Mouse (Mus musculus) small intestine, adult 2 months (tissue): ENCODE data around the gene AU022252. TPM values are rescaled to one million over a fixed set of nuclear protein-coding genes. Genes with fewer than 3 reads are reported as not detected.

Experiments used
- H3K27ac ChIP-seq: fragments of 200-500 bp; 2 replicates; pipeline ENCODE4 v1.5.1; 2012; ENCODE audit warnings: low read depth, low read length, control low read depth, inconsistent platforms; ENCODE audit not compliant: insufficient read depth
- H3K27me3 ChIP-seq: fragments of 200-500 bp; 2 replicates; pipeline ENCODE4 v1.6.1; 2012; ENCODE audit warnings: mild to moderate bottlenecking, moderate library complexity, low read length, inconsistent platforms; ENCODE audit not compliant: control insufficient read depth, insufficient read depth
- H3K36me3 ChIP-seq: fragments of 200-500 bp; 2 replicates; pipeline ENCODE4 v1.6.1; 2012; ENCODE audit warnings: mild to moderate bottlenecking, low read length, control low read depth, inconsistent platforms; ENCODE audit not compliant: control insufficient read depth, insufficient read depth
- H3K4me1 ChIP-seq: fragments of 200-500 bp; 2 replicates; pipeline ENCODE4 v1.6.1; 2012; ENCODE audit warnings: low read length, inconsistent platforms, mixed read lengths; ENCODE audit not compliant: control insufficient read depth, insufficient read depth, insufficient read length
- H3K4me3 ChIP-seq: fragments of 200-500 bp; 2 replicates; pipeline ENCODE4 v1.5.1; 2012; ENCODE audit warnings: low read depth, mild to moderate bottlenecking, control low read depth, inconsistent platforms, low read length, moderate library complexity
- CTCF ChIP-seq: fragments of 200-500 bp; IDR thresholded peaks from 2 replicates; pipeline ENCODE4 v1.5.1; 2012; ENCODE audit warnings: low read depth, mild to moderate bottlenecking, control low read depth, inconsistent platforms, low read length, moderate library complexity, mixed read lengths; ENCODE audit not compliant: insufficient replicate concordance, insufficient read length; ENCODE audit errors: extremely low read depth
- POLR2A ChIP-seq: fragments of 200-500 bp; IDR thresholded peaks from 2 replicates; pipeline ENCODE4 v1.6.1; 2012; ENCODE audit warnings: low read depth, mild to moderate bottlenecking, control low read depth, inconsistent platforms, low read length, moderate library complexity
- whole genome bisulfite sequencing: fragments of 180-500 bp; shearing (Covaris S2); methylation state at CpG from one replicate; pipeline ENCODE4 v1.1.7; 2018; 5-methylcytosine and 5-hydroxymethylcytosine counted together
- polyA plus RNA-seq: library from polyadenylated mRNA; depleted of rRNA; stranded (reverse); fragments of >200 nt; gene quantifications from 2 replicates; pipeline ENCODE4 v1.2.3, GENCODE M21; 2012; rRNA removed

Gene AU022252
- polyA plus RNA-seq, 1 experiment, result 1.9 TPM

DNA sequence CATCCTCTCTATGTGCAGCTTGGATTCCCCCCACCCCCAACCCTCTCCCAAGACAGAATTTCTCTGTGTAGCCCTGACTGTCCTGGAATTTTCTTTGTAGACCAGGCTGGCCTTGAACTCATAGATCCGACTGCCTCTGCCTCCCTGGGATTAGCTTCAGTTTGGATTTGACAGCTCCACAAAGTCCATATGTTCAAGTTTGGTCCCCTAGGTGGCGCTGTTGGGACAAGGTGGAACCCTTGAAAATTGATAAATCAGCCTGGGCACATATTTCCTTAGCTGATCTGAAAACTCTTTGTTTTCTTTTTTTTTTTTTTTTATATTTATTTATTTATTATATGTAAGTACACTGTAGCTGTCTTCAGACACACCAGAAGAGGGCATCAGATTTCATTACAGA lies 75.3 kb downstream of the AU022252 start:
- 0 out of 2 replicates have a peak, but pooled peaks cover 2% of the 10 kb centered on the region for H3K4me1 ChIP-seq
- no peak for TF ChIP-seq POLR2A
- peak; percentile 45; the same call in 1 of the 2 replicates for TF ChIP-seq CTCF
- WGBS, result 21% methylated on average over 2 of the region's 2 CpGs
- H3K27ac ChIP-seq, result no peak overlapping the region
- no peaks in the 10 kb centered on the region for H3K27me3 ChIP-seq
- no peak overlapping the region for H3K4me3 ChIP-seq
- H3K36me3 ChIP-seq, result no peaks in the 10 kb centered on the region

Other genes with a start within 250 kb of the AU022252 start
- gene Slc2a1, start 124.0 kb downstream of the AU022252 start, polyA plus RNA-seq, result 20.1 and 24.1 TPM in 2 replicates
- 4.2 and 6.2 TPM in 2 replicates for gene Zfp691, start 58.5 kb downstream of the AU022252 start, polyA plus RNA-seq
- 0.03 and 0.06 TPM in 2 replicates for gene Ermap, start 42.7 kb downstream of the AU022252 start, polyA plus RNA-seq
- 10.2 and 17.0 TPM in 2 replicates for gene Svbp, start 37.4 kb downstream of the AU022252 start, polyA plus RNA-seq
- 0.09 TPM in 1 of 2 replicates, not detected in the other for gene Tmem269, start 14.5 kb downstream of the AU022252 start, polyA plus RNA-seq
- 4.4 and 6.3 TPM in 2 replicates for gene P3h1, start 203 bp upstream of the AU022252 start, polyA plus RNA-seq
- not detected in 2 replicates for gene Cldn19, start 22.7 kb upstream of the AU022252 start, polyA plus RNA-seq
- gene Ybx1, start 61.9 kb upstream of the AU022252 start, polyA plus RNA-seq, result 202 and 242 TPM in 2 replicates
- 2.5 and 4.3 TPM in 2 replicates for gene Ppih, start 87.8 kb upstream of the AU022252 start, polyA plus RNA-seq
- gene Ccdc30, start 182.8 kb upstream of the AU022252 start, polyA plus RNA-seq, result 0.10 and 0.13 TPM in 2 replicates
- gene Ppcs, start 189.7 kb upstream of the AU022252 start, polyA plus RNA-seq, result 13.9 and 24.7 TPM in 2 replicates
- 0.17 and 0.44 TPM in 2 replicates for gene Zmynd12, start 190.1 kb upstream of the AU022252 start, polyA plus RNA-seq